ENCODE assay signal across 19 mouse cellular contexts in genomic region chr16:30693206-30693605, GRCm38 (mm10).
DNase-seq lines count a peak whose midpoint lies in the region; ATAC-seq and TF ChIP-seq lines count a peak whose summit lies in the region.
"Had no signal": no experiment of that assay in that cellular context is flagged by ENCODE, and none has a peak within 500 bp of the region (broad histone marks: within the 10 kb centered on the region; RNA-seq: fewer than 3 reads in every experiment).

No protein-coding gene starts in this region.

- no peak overlapping the region for H3K4me3 ChIP-seq in gastrocnemius, adult 2 months
- peak overlapping the region; percentile 17; the same call in 1 of the 2 replicates for H3K4me3 ChIP-seq in E14TG2a.4 (replicated peaks; ENCODE audit: low read length)
- H3K4me3 ChIP-seq in embryonic facial prominence, embryonic 14.5 days (ENCODE audit: low read depth, low read length): no peak overlapping the region
- H3K4me3 ChIP-seq: embryonic facial prominence, embryonic 12.5 days; forebrain, embryonic 13.5 days; heart, embryonic 13.5 days; hindbrain, embryonic 12.5 days had no signal

- H3K9me3 ChIP-seq in E14TG2a.4 (ENCODE audit: low read length): peaks cover 11% of the 10 kb centered on the region
- no peaks in the 10 kb centered on the region for H3K9me3 ChIP-seq in embryonic facial prominence, embryonic 14.5 days (ENCODE audit: control insufficient read depth, low read length)
- H3K9me3 ChIP-seq: embryonic facial prominence, embryonic 12.5 days; forebrain, embryonic 13.5 days; G1E; heart, embryonic 13.5 days; hindbrain, embryonic 12.5 days had no signal

- peak; percentile 53; the same call in 1 of the 2 replicates for ATAC-seq in embryonic facial prominence, embryonic 14.5 days (ENCODE audit: low read depth)
- ATAC-seq in monocyte, adult 5-6 weeks (replicated peaks; ENCODE audit: insufficient number of reproducible peaks, low FRiP score, low TSS enrichment, poor library complexity, severe bottlenecking): no peak
- ATAC-seq: activated CD4-positive, CD25-positive, alpha-beta regulatory T cell, adult 4 months; forebrain, embryonic 13.5 days; hindbrain, postnatal 0 days; intestine, embryonic 16.5 days; Patski had no signal

- DNase-seq in gastrocnemius, adult 2 months: no peak
- no peak for DNase-seq in gastrocnemius, postnatal 10 days
- peak; percentile 72 for DNase-seq in MN1 (ENCODE audit: low spot score)
- peak; percentile 70 for DNase-seq in embryonic facial prominence, embryonic 14.5 days (ENCODE audit: low spot score)
- DNase-seq in thymus, postnatal 25 days: no peak
- no peak for DNase-seq in lung, postnatal 14 days
- DNase-seq: cerebellum, adult 2 months; cerebellum, postnatal 10 days had no signal

- TF ChIP-seq CTCF in gastrocnemius, adult 2 months (IDR thresholded peaks at IDR 0.05): no peak
- TF ChIP-seq CTCF in E14TG2a.4 (conservative IDR thresholded peaks at IDR 0.05; ENCODE audit: low read length): no peak

- 51% methylated on average over 3 of the region's 3 CpGs for WGBS in embryonic facial prominence, embryonic 14.5 days

- intact Hi-C loops in gastrocnemius, adult 2 months (cut with DNase I): loop anchor here (2.0 to 5.0 kb wide), 2 partner anchors 44 to 94 kb away; partner anchors contain the start of gene Fam43a

- H3K4me2 ChIP-seq in embryonic facial prominence, embryonic 14.5 days (ENCODE audit: low read depth, low read length): no peak overlapping the region
- H3K4me2 ChIP-seq: embryonic facial prominence, embryonic 12.5 days; forebrain, embryonic 13.5 days; heart, embryonic 13.5 days; hindbrain, embryonic 12.5 days had no signal

- peaks cover 21% of the 10 kb centered on the region for H3K36me3 ChIP-seq in E14TG2a.4 (ENCODE audit: insufficient read depth, low read length)
- no peaks in the 10 kb centered on the region for H3K36me3 ChIP-seq in embryonic facial prominence, embryonic 14.5 days (ENCODE audit: control insufficient read depth, insufficient read depth, low read length)
- H3K36me3 ChIP-seq: embryonic facial prominence, embryonic 12.5 days; G1E; heart, embryonic 13.5 days; hindbrain, embryonic 12.5 days had no signal

- peak overlapping the region; percentile 70 for H3K27ac ChIP-seq in gastrocnemius, adult 2 months
- no peak overlapping the region; the same call in 1 of the 2 replicates for H3K27ac ChIP-seq in embryonic facial prominence, embryonic 14.5 days (replicated peaks; ENCODE audit: low read depth, low read length)
- H3K27ac ChIP-seq: embryonic facial prominence, embryonic 12.5 days; forebrain, embryonic 13.5 days; heart, embryonic 13.5 days; hindbrain, embryonic 12.5 days; hindbrain, postnatal 0 days had no signal

- H3K9ac ChIP-seq in embryonic facial prominence, embryonic 14.5 days (ENCODE audit: low read depth, low read length): no peak overlapping the region
- H3K9ac ChIP-seq: embryonic facial prominence, embryonic 12.5 days; forebrain, embryonic 13.5 days; heart, embryonic 13.5 days; hindbrain, embryonic 12.5 days had no signal

- peaks cover 69% of the 10 kb centered on the region for H3K4me1 ChIP-seq in E14TG2a.4 (replicated peaks; ENCODE audit: low read depth, low read length)
- H3K4me1 ChIP-seq in embryonic facial prominence, embryonic 14.5 days (ENCODE audit: control insufficient read depth, insufficient read depth, low read length): peaks cover 11% of the 10 kb centered on the region

- H3K27me3 ChIP-seq in E14TG2a.4 (ENCODE audit: insufficient read depth, low read length): no peaks in the 10 kb centered on the region
- H3K27me3 ChIP-seq in embryonic facial prominence, embryonic 14.5 days (replicated peaks; ENCODE audit: control insufficient read depth, insufficient read depth, low read length): 0 out of 2 replicates have a peak, but pooled peaks cover 3% of the 10 kb centered on the region
- H3K27me3 ChIP-seq: embryonic facial prominence, embryonic 12.5 days; forebrain, embryonic 13.5 days; heart, embryonic 13.5 days; hindbrain, embryonic 12.5 days; Patski had no signal

Comparison
In these comparisons a context has a peak if more than half of its experiments do, and no peak if none do; other contexts are left out.
1. DNase-seq: peak in MN1 (single experiment) and embryonic facial prominence, embryonic 14.5 days (single experiment); none in gastrocnemius, adult 2 months (single experiment), gastrocnemius, postnatal 10 days (single experiment), thymus, postnatal 25 days (single experiment) and lung, postnatal 14 days (single experiment).